Mouse (Mus musculus) right cerebral cortex, postnatal 36 days (tissue): ENCODE results near the gene Bcl2l11.

Experiments used
- DNase-seq, 2 experiments: peaks; one replicate each; pipeline ENCODE4 v3.0.0; 2022; ENCODE audit warnings: low spot score in 2 of 2, mixed read lengths in 1 of 2

Gene Bcl2l11

GRCm38 (mm10) chr2:128139781-128140180, 13.9 kb downstream of the Bcl2l11 start:
- no peak for DNase-seq

GRCm38 (mm10) chr2:128140183-128140582, 14.3 kb downstream of the Bcl2l11 start:
- no peak for DNase-seq

- DNase-seq = no peak
Observed at GRCm38 (mm10) chr2:128143992-128144391, 18.2 kb downstream of the Bcl2l11 start.

- no peak for DNase-seq
Observed at GRCm38 (mm10) chr2:128145433-128145832, 19.6 kb downstream of the Bcl2l11 start.

- no peak for DNase-seq
Observed at GRCm38 (mm10) chr2:128149596-128149995, 23.8 kb downstream of the Bcl2l11 start.

- no peak for DNase-seq
Observed at GRCm38 (mm10) chr2:128152211-128152610, 26.4 kb downstream of the Bcl2l11 start.

- DNase-seq = no peak
Observed at GRCm38 (mm10) chr2:128152845-128153550, 27.2 kb downstream of the Bcl2l11 start.

GRCm38 (mm10) chr2:128153551-128153910, 27.7 kb downstream of the Bcl2l11 start:
- DNase-seq = no peak

- no peak for DNase-seq
Observed at GRCm38 (mm10) chr2:128155412-128156066, 29.7 kb downstream of the Bcl2l11 start.

- no peak for DNase-seq
Observed at GRCm38 (mm10) chr2:128156067-128156462, 30.2 kb downstream of the Bcl2l11 start.

GRCm38 (mm10) chr2:128156557-128157412, 30.9 kb downstream of the Bcl2l11 start:
- no peak for DNase-seq

- DNase-seq = no peak
Observed at GRCm38 (mm10) chr2:128158734-128159410, 33.0 kb downstream of the Bcl2l11 start.

GRCm38 (mm10) chr2:128159619-128160125, 33.8 kb downstream of the Bcl2l11 start:
- DNase-seq = no peak

- DNase-seq = no peak
Observed at GRCm38 (mm10) chr2:128163177-128163576, 37.3 kb downstream of the Bcl2l11 start.

- peak; percentile 29 to 50 for DNase-seq
Observed at GRCm38 (mm10) chr2:128166623-128167423, 41.0 kb downstream of the Bcl2l11 start.

GRCm38 (mm10) chr2:128167930-128168329, 42.1 kb downstream of the Bcl2l11 start:
- DNase-seq = no peak

- DNase-seq = no peak
Observed at GRCm38 (mm10) chr2:128169486-128169885, 43.6 kb downstream of the Bcl2l11 start.

- DNase-seq = no peak
Observed at GRCm38 (mm10) chr2:128169972-128170371, 44.1 kb downstream of the Bcl2l11 start.

- DNase-seq = no peak
Observed at GRCm38 (mm10) chr2:128170614-128171013, 44.8 kb downstream of the Bcl2l11 start.

GRCm38 (mm10) chr2:128172266-128172665, 46.4 kb downstream of the Bcl2l11 start:
- no peak for DNase-seq

GRCm38 (mm10) chr2:128174176-128174575, 48.3 kb downstream of the Bcl2l11 start:
- DNase-seq = no peak
